Mouse (Mus musculus) CH12.LX (cell line): ENCODE data around the gene Ppbp. TPM values are rescaled to one million over a fixed set of nuclear protein-coding genes. Genes with fewer than 3 reads are reported as not detected.

Experiments used
- DNase-seq: peaks from one replicate; pipeline ENCODE4 v3.0.0-alpha.2; 2013; ENCODE audit errors: extremely low read depth
- H3K27ac ChIP-seq: 2 replicates; pipeline ENCODE4 v1.5.1; 2012; ENCODE audit warnings: low read depth, mild to moderate bottlenecking, control low read depth, moderate library complexity; ENCODE audit not compliant: insufficient read depth
- H3K27me3 ChIP-seq: replicated peaks from 2 replicates; pipeline ENCODE3; 2012; ENCODE audit warnings: inconsistent platforms
- H3K36me3 ChIP-seq, 2 experiments: replicated peaks in 1 of 2; 2 replicates each; pipeline versions ENCODE3 to v1.6.1; 2012; ENCODE audit warnings: inconsistent platforms in 1 of 2, low read length in 1 of 2, mild to moderate bottlenecking in 1 of 2, mixed read lengths in 1 of 2, moderate library complexity in 1 of 2; ENCODE audit not compliant: control insufficient read depth in 1 of 2, insufficient read depth in 1 of 2
- H3K4me1 ChIP-seq, 2 experiments: 2 replicates each; pipeline ENCODE4 v1.6.1; 2012; ENCODE audit warnings: inconsistent platforms in 1 of 2, moderate library complexity in 1 of 2; ENCODE audit not compliant: insufficient read depth in 2 of 2, control insufficient read depth in 1 of 2
- H3K4me2 ChIP-seq: 2 replicates; pipeline ENCODE4 v1.6.1; 2012; ENCODE audit warnings: low read depth, mild to moderate bottlenecking, control low read depth; ENCODE audit not compliant: poor library complexity, insufficient read depth, severe bottlenecking
- H3K4me3 ChIP-seq, 3 experiments: fragments of 150-350 bp in 1 of 3; sonication (generic) in 1 of 3; replicated peaks in 1 of 3; 2 replicates each; pipeline versions ENCODE3 to v1.5.1; 2011 to 2012; ENCODE audit warnings: low read depth in 2 of 3, low read length in 2 of 3, mild to moderate bottlenecking in 2 of 3, moderate library complexity in 2 of 3, control low read depth in 1 of 3, improper control_type of control experiment in 1 of 3, inconsistent platforms in 1 of 3, mixed read lengths in 1 of 3; ENCODE audit not compliant: poor library complexity in 1 of 3
- H3K79me2 ChIP-seq: replicated peaks from 2 replicates; pipeline ENCODE4 v1.6.1; 2012; ENCODE audit warnings: mild to moderate bottlenecking, moderate library complexity; ENCODE audit not compliant: control insufficient read depth, poor library complexity, insufficient read depth, severe bottlenecking; ENCODE audit errors: extremely low read depth
- H3K9ac ChIP-seq: 2 replicates; pipeline ENCODE4 v1.6.1; 2012; ENCODE audit warnings: low read depth, mild to moderate bottlenecking, control low read depth, moderate library complexity; ENCODE audit not compliant: insufficient read depth
- H3K9me3 ChIP-seq: replicated peaks from 2 replicates; pipeline ENCODE3; 2012; ENCODE audit warnings: low read length, inconsistent platforms, mixed read lengths
- BHLHE40 ChIP-seq: IDR thresholded peaks from 2 replicates; pipeline ENCODE4 v1.6.1; 2011; ENCODE audit warnings: mild to moderate bottlenecking, low read depth, low read length, improper control_type of control experiment
- CHD1 ChIP-seq: IDR thresholded peaks from 2 replicates; pipeline ENCODE4 v1.6.1; 2012; ENCODE audit warnings: low read depth, low read length, improper control_type of control experiment, inconsistent platforms
- E2F4 ChIP-seq: IDR thresholded peaks from 2 replicates; pipeline ENCODE4 v1.6.1; 2011; ENCODE audit warnings: low read depth, low read length, improper control_type of control experiment; ENCODE audit not compliant: insufficient replicate concordance
- ELF1 ChIP-seq: IDR thresholded peaks from 2 replicates; pipeline ENCODE4 v1.6.1; 2014; ENCODE audit warnings: low read depth, mild to moderate bottlenecking, inconsistent platforms, low read length, improper control_type of control experiment
- ETS1 ChIP-seq: conservative IDR thresholded peaks from 2 replicates; pipeline ENCODE4 v1.6.1; 2012; ENCODE audit warnings: low read depth, mild to moderate bottlenecking, inconsistent platforms, low read length, improper control_type of control experiment, moderate library complexity
- IRF4 ChIP-seq: IDR thresholded peaks from 2 replicates; pipeline ENCODE4 v1.6.1; 2014; ENCODE audit warnings: low read depth, mild to moderate bottlenecking, inconsistent platforms, low read length, improper control_type of control experiment
- JUN ChIP-seq: IDR thresholded peaks from 2 replicates; pipeline ENCODE4 v1.6.1; 2011; ENCODE audit warnings: low read depth, mild to moderate bottlenecking, low read length, improper control_type of control experiment, moderate library complexity; ENCODE audit not compliant: insufficient read depth
- KAT2A ChIP-seq: IDR thresholded peaks from 2 replicates; pipeline ENCODE4 v1.6.1; 2012; ENCODE audit warnings: low read length, improper control_type of control experiment, inconsistent platforms; ENCODE audit not compliant: insufficient replicate concordance
- MAFK ChIP-seq: IDR thresholded peaks from 2 replicates; pipeline ENCODE4 v1.6.1; 2011; ENCODE audit warnings: low read length, improper control_type of control experiment; ENCODE audit not compliant: insufficient replicate concordance
- MAX ChIP-seq: IDR thresholded peaks from 2 replicates; pipeline ENCODE4 v1.6.1; 2011; ENCODE audit warnings: low read length, improper control_type of control experiment
- MAZ ChIP-seq: IDR thresholded peaks from 2 replicates; pipeline ENCODE4 v1.6.1; 2012; ENCODE audit warnings: low read depth, mild to moderate bottlenecking, inconsistent platforms, low read length, improper control_type of control experiment, moderate library complexity
- MEF2A ChIP-seq: IDR thresholded peaks from 2 replicates; pipeline ENCODE4 v1.6.1; 2014; ENCODE audit warnings: low read depth, mild to moderate bottlenecking, inconsistent platforms, low read length, improper control_type of control experiment, borderline replicate concordance
- MXI1 ChIP-seq: IDR thresholded peaks from 2 replicates; pipeline ENCODE4 v1.6.1; 2011; ENCODE audit warnings: mild to moderate bottlenecking, low read depth, low read length, improper control_type of control experiment
- NRF1 ChIP-seq: IDR thresholded peaks from 2 replicates; pipeline ENCODE4 v1.6.1; 2014; ENCODE audit warnings: low read depth, mild to moderate bottlenecking, inconsistent platforms, low read length, improper control_type of control experiment, moderate library complexity
- PAX5 ChIP-seq: IDR thresholded peaks from 2 replicates; pipeline ENCODE4 v1.6.1; 2012; ENCODE audit warnings: low read length, inconsistent platforms, mixed read lengths
- POLR2A ChIP-seq: IDR thresholded peaks from 2 replicates; pipeline ENCODE4 v1.6.1; 2011; ENCODE audit warnings: low read depth, mild to moderate bottlenecking, improper control_type of control experiment, low read length
- POLR2AphosphoS2 ChIP-seq: IDR thresholded peaks from 2 replicates; pipeline ENCODE4 v1.6.1; 2011; ENCODE audit warnings: low read depth, low read length, improper control_type of control experiment
- RAD21 ChIP-seq: IDR thresholded peaks from 2 replicates; pipeline ENCODE4 v1.6.1; 2011; ENCODE audit warnings: low read depth, mild to moderate bottlenecking, low read length, improper control_type of control experiment, moderate library complexity
- SMC3 ChIP-seq: IDR thresholded peaks from 2 replicates; pipeline ENCODE4 v1.6.1; 2011; ENCODE audit warnings: low read depth, low read length, improper control_type of control experiment
- TCF12 ChIP-seq: IDR thresholded peaks from 2 replicates; pipeline ENCODE4 v1.6.1; 2014; ENCODE audit warnings: low read depth, mild to moderate bottlenecking, inconsistent platforms, low read length, improper control_type of control experiment
- USF1 ChIP-seq: IDR thresholded peaks from 2 replicates; pipeline ENCODE4 v1.6.1; 2014; ENCODE audit warnings: low read depth, mild to moderate bottlenecking, inconsistent platforms, low read length, improper control_type of control experiment
- USF2 ChIP-seq: conservative IDR thresholded peaks from 2 replicates; pipeline ENCODE4 v1.6.1; 2011; ENCODE audit warnings: low read depth, low read length, improper control_type of control experiment
- ZC3H11A ChIP-seq: IDR thresholded peaks from 2 replicates; pipeline ENCODE4 v1.6.1; 2012; ENCODE audit warnings: low read depth, mild to moderate bottlenecking, inconsistent platforms, low read length, improper control_type of control experiment
- ZKSCAN1 ChIP-seq: IDR thresholded peaks from 2 replicates; pipeline ENCODE4 v1.6.1; 2012; ENCODE audit warnings: low read depth, inconsistent platforms, low read length, improper control_type of control experiment, borderline replicate concordance
- ZNF384 ChIP-seq: IDR thresholded peaks from 2 replicates; pipeline ENCODE4 v1.6.1; 2012; ENCODE audit warnings: low read depth, low read length, improper control_type of control experiment, inconsistent platforms
- dilution Hi-C: fragments of 300-500 bp; cut with MboI; formaldehyde crosslinking; loops from 2 replicates; pipeline ENCODE4 v1.14.3; 2020; ENCODE audit warnings: low sequenced_read_pairs; ENCODE audit not compliant: extremely low pct_unique_long_range_greater_than_20kb, extremely low pct_ligation_motif_present
- in situ Hi-C: fragments of 300-500 bp; cut with MboI; formaldehyde crosslinking; loops from 3 replicates; pipeline ENCODE4 v1.14.3; 2019; ENCODE audit warnings: low sequenced_read_pairs, low pct_ligation_motif_present, low pct_unique_long_range_greater_than_20kb, mixed read lengths
- polyA plus RNA-seq: library from polyadenylated mRNA; unstranded; fragments of >175 nt; gene quantifications from 2 replicates; pipeline ENCODE4 v1.2.1, GENCODE M21; 2012; ENCODE audit warnings: low read depth; ENCODE audit not compliant: insufficient read length
- total RNA-seq, 2 experiments: library from RNA; depleted of rRNA; stranded (reverse); fragments of 300-350 nt in 1 of 2; fragments of >200 nt in 1 of 2; gene quantifications; 2 replicates each; pipeline ENCODE4 v1.2.3; 2012 to 2014

The Ppbp gene
- total and polyA plus RNA-seq, 3 experiments, result not detected

DNA sequence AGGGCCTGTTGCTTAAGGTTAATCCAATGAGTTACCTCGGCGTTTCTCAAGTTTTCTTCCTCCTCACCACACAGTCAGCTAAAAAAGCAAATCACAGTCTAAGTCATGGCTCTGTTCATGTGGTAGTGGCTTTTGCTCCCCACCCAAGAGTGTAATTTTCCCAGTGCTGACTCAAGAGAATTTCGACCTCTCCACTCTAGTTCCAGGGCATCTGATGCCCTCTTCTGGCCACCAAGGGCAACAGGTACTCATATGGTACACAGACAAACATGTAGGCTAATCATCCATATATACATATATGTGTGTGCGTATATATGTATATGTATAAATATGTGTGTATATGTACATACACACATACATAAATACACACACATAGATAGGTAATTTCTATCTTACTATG lies 19.8 kb downstream of the Ppbp start (continued):
- TF ChIP-seq MXI1 (no peak), MAX (no peak), ZNF384 (no peak), E2F4 (0 out of 2 replicates have a peak, but pooled peaks have one; percentile 18), KAT2A (no peak), IRF4 (no peak), USF2 (no peak), ZC3H11A (no peak; the same call in 1 of the 2 replicates), RAD21 (peak; percentile 65), ZKSCAN1 (no peak), PAX5 (no peak), MEF2A (no peak)

DNA sequence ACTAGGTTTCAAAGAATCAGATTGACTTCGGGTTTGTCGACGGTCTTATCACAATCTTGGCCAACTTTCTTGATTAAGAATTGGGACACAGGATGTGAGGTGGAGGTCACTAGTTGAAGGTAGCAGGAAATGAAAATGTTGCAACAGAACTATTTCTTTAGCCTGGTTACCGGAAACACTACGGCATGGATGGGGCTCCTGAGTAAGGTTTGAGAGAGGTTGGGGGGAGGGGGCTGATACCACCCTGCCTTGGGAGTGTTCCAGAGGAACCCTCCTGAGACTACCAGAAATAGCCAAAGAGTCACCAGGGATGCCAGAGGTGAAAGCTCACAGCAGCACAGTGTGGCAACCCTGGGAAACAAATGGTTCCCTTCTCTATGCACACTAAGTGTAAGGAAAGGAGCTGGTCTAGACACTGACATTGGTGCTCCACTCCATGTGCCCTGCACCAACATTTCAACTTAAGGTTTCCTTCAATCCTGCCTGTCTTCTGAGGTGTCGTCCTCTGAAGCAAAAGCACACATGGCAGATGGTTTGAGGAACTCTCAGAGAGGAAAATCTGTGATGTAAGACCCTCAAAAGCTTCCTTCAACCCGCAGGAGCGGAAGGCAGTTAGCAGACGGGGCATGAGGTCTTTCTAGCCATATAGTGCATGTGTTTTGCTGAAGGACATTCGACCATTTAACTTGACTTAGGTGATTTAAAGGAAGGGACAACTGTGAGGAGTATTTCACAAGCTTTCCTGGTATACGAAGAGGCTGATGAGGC lies 21.2 kb downstream of the Ppbp start:
- Histone ChIP-seq H3K4me3 (no peak overlapping the region), H3K4me1 (peaks cover 0 to 4% of the 10 kb centered on the region in 2 experiments; a peak in 2 of 4 replicates), H3K27me3 (no peaks in the 10 kb centered on the region), H3K4me2 (no peak overlapping the region), H3K79me2 (no peaks in the 10 kb centered on the region), H3K9me3 (no peaks in the 10 kb centered on the region)
- TF ChIP-seq TCF12, result no peak
- no peak for TF ChIP-seq ETS1
- no peak for TF ChIP-seq USF1
- TF ChIP-seq NRF1, result no peak
- TF ChIP-seq MXI1, result no peak
- no peak for TF ChIP-seq BHLHE40
- no peak for TF ChIP-seq POLR2AphosphoS2
- TF ChIP-seq MAZ, result no peak
- no peak for TF ChIP-seq JUN
- TF ChIP-seq POLR2A, result no peak
- no peak for TF ChIP-seq SMC3
- no peak for TF ChIP-seq RAD21
- TF ChIP-seq ZNF384, result no peak
- no peak for TF ChIP-seq MAFK
- TF ChIP-seq E2F4, result no peak
- TF ChIP-seq CHD1, result no peak
- no peak for TF ChIP-seq IRF4
- no peak for TF ChIP-seq ZKSCAN1
- no peak for TF ChIP-seq KAT2A
- TF ChIP-seq ELF1, result no peak
- TF ChIP-seq, all 38 proteins: peak for 0
- in situ Hi-C loops (loop anchor here (5.0 kb wide), 1 partner anchor 127 kb away; no protein-coding TSS in a partner anchor), dilution Hi-C loops (no loop called here)
- H3K36me3 ChIP-seq, result no peaks in the 10 kb centered on the region
- no peak for DNase-seq
- no peak overlapping the region for H3K9ac ChIP-seq
- no peak overlapping the region for H3K27ac ChIP-seq
